Mouse (Mus musculus): ENCODE measurements around the gene Olfr818. TPM values are rescaled to one million over a fixed set of nuclear protein-coding genes. Genes with fewer than 3 reads are reported as not detected.
"Not testable (repeated sequence)": the region's sequence is repeated elsewhere in the genome, so short reads cannot be mapped to it uniquely, and the experiment has no call there.

Gene Olfr818
- total RNA-seq (2015) (not detected in 2 replicates), total RNA-seq (2017) (not detected in 2 replicates)

- no peak for ATAC-seq (ENCODE audit: poor library complexity, severe bottlenecking)
These were observed at the start of gene Olfr818 for GRCm38 (mm10) chr10:129949000-129949399. TSS of gene Olfr818 (minus strand) at chr10:129949100.

DNA sequence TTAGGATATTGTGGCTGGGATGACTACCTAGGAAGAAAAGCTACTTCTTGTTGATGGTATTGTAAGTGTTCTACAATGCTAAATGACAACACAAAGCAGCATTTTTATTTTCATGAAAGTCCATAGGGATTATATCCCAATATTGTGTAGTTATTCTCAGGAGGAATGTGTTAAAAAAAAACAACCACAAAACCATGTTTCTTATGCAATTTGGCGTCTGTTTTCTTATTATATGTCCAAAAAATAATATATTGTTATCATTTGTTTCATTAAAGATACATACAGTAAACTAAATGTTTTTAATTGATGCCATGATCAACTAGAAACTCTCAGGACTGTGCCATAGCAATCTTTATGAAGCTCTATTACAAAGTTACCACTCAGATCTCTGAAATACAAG is 36.1 kb upstream of the Olfr818 start, which contains the start of gene Gm10310:
TSS of gene Gm10310 (minus strand) at position 101 of the 400 bp plus-strand sequence.
- ATAC-seq (ENCODE audit: poor library complexity, severe bottlenecking), result not testable (repeated sequence)

GRCm38 (mm10) chr10:129981867-129982266 is 33.0 kb upstream of the Olfr818 start:
- peak; percentile 45; the same call in 1 of the 2 replicates for ATAC-seq (ENCODE audit: poor library complexity, severe bottlenecking)

DNA sequence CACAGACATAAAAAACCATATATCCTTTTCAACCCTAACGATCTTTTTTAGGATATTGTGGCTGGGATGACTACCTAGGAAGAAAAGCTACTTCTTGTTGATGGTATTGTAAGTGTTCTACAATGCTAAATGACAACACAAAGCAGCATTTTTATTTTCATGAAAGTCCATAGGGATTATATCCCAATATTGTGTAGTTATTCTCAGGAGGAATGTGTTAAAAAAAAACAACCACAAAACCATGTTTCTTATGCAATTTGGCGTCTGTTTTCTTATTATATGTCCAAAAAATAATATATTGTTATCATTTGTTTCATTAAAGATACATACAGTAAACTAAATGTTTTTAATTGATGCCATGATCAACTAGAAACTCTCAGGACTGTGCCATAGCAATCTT is 27.1 kb upstream of the Olfr818 start, which contains the start of gene Olfr247:
TSS of gene Olfr247 (minus strand) at position 101 of the 400 bp plus-strand sequence.
- not testable (repeated sequence) for ATAC-seq (ENCODE audit: poor library complexity, severe bottlenecking)

DNA sequence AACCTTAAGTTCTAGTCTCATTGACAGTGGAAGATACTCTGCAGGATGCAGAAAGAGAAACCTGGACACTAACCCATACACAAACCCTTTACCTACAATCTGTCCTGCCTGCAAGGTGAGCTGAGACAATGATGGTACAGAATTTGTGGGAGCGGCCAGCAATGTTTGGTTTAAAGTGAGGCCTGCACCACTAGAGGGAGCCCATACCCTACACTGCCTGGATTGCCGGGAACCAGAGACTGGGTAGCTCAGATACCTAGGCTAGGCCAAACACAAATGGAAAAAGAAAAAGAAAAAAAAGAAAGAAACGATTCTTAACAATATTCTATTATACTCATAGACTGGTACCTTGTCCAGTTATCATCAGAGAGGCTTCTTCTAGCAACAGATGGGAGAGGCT is 24.1 kb upstream of the Olfr818 start:
- ATAC-seq (ENCODE audit: poor library complexity, severe bottlenecking), result not testable (repeated sequence)

DNA sequence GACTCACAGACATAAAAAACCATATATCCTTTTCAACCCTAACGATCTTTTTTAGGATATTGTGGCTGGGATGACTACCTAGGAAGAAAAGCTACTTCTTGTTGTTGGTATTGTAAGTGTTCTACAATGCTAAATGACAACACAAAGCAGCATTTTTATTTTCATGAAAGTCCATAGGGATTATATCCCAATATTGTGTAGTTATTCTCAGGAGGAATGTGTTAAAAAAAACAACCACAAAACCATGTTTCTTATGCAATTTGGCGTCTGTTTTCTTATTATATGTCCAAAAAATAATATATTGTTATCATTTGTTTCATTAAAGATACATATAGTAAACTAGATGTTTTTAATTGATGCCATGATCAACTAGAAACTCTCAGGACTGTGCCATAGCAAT is 18.3 kb upstream of the Olfr818 start, which contains the start of gene Olfr819:
TSS of gene Olfr819 (minus strand) at position 101 of the 400 bp plus-strand sequence.
- not testable (repeated sequence) for ATAC-seq (ENCODE audit: poor library complexity, severe bottlenecking)

GRCm38 (mm10) chr10:129966232-129966631 is 17.3 kb upstream of the Olfr818 start:
- peak; percentile 33; the same call in 1 of the 2 replicates for ATAC-seq (ENCODE audit: poor library complexity, severe bottlenecking)

- no peak for ATAC-seq (ENCODE audit: poor library complexity, severe bottlenecking)
These were observed 33.4 kb downstream of the Olfr818 start, which contains the start of gene Olfr816 for GRCm38 (mm10) chr10:129915497-129915896. TSS of gene Olfr816 (minus strand) at chr10:129915597.

GRCm38 (mm10) chr10:129905767-129906166 is 43.1 kb downstream of the Olfr818 start, which contains the start of gene Olfr815:
TSS of gene Olfr815 (minus strand) at chr10:129905867.
- ATAC-seq (ENCODE audit: poor library complexity, severe bottlenecking), result not testable (repeated sequence)

Other genes with a start within 250 kb of the Olfr818 start
- not detected in 2 replicates for gene Olfr804, start 245.9 kb downstream of the Olfr818 start, total RNA-seq (2015)
- not detected in 2 replicates for gene Olfr804, start 245.9 kb downstream of the Olfr818 start, total RNA-seq (2017)
- gene Olfr805, start 219.7 kb downstream of the Olfr818 start, total RNA-seq (2015), result not detected in 2 replicates
- not detected in 2 replicates for gene Olfr805, start 219.7 kb downstream of the Olfr818 start, total RNA-seq (2017)
- not detected in 2 replicates for gene Olfr806, start 207.2 kb downstream of the Olfr818 start, total RNA-seq (2015)
- not detected in 2 replicates for gene Olfr806, start 207.2 kb downstream of the Olfr818 start, total RNA-seq (2017)
- gene Olfr807, start 191.3 kb downstream of the Olfr818 start, total RNA-seq (2015), result not detected in 2 replicates
- not detected in 2 replicates for gene Olfr807, start 191.3 kb downstream of the Olfr818 start, total RNA-seq (2017)
- gene Olfr808, start 183.6 kb downstream of the Olfr818 start, total RNA-seq (2015), result not detected in 2 replicates
- gene Olfr808, start 183.6 kb downstream of the Olfr818 start, total RNA-seq (2017), result not detected in 2 replicates
- gene Olfr809, start 174.5 kb downstream of the Olfr818 start, total RNA-seq (2015), result not detected in 2 replicates
- not detected in 2 replicates for gene Olfr809, start 174.5 kb downstream of the Olfr818 start, total RNA-seq (2017)
- gene Olfr810, start 154.2 kb downstream of the Olfr818 start, total RNA-seq (2015), result not detected in 2 replicates
- gene Olfr810, start 154.2 kb downstream of the Olfr818 start, total RNA-seq (2017), result not detected in 2 replicates
- gene Olfr811, start 144.7 kb downstream of the Olfr818 start, total RNA-seq (2015), result not detected in 2 replicates
- gene Olfr811, start 144.7 kb downstream of the Olfr818 start, total RNA-seq (2017), result not detected in 2 replicates
- gene Olfr812, start 103.0 kb downstream of the Olfr818 start, total RNA-seq (2015), result not detected in 2 replicates
- gene Olfr812, start 103.0 kb downstream of the Olfr818 start, total RNA-seq (2017), result not detected in 2 replicates
- not detected in 2 replicates for gene Olfr813, start 93.7 kb downstream of the Olfr818 start, total RNA-seq (2015)
- not detected in 2 replicates for gene Olfr813, start 93.7 kb downstream of the Olfr818 start, total RNA-seq (2017)
- gene Olfr814, start 69.2 kb downstream of the Olfr818 start, total RNA-seq (2015), result not detected in 2 replicates
- not detected in 2 replicates for gene Olfr814, start 69.2 kb downstream of the Olfr818 start, total RNA-seq (2017)
- gene Olfr815, start 43.2 kb downstream of the Olfr818 start, total RNA-seq (2015), result not detected in 2 replicates
- not detected in 2 replicates for gene Olfr815, start 43.2 kb downstream of the Olfr818 start, total RNA-seq (2017)
- gene Olfr816, start 33.5 kb downstream of the Olfr818 start, total RNA-seq (2015), result not detected in 2 replicates
- gene Olfr816, start 33.5 kb downstream of the Olfr818 start, total RNA-seq (2017), result not detected in 2 replicates
- gene Olfr819, start 18.2 kb upstream of the Olfr818 start, total RNA-seq (2015), result not detected in 2 replicates
- not detected in 2 replicates for gene Olfr819, start 18.2 kb upstream of the Olfr818 start, total RNA-seq (2017)
- not detected in 2 replicates for gene Olfr247, start 27.0 kb upstream of the Olfr818 start, total RNA-seq (2015)
- not detected in 2 replicates for gene Olfr247, start 27.0 kb upstream of the Olfr818 start, total RNA-seq (2017)
- not detected in 2 replicates for gene Gm10310, start 36.0 kb upstream of the Olfr818 start, total RNA-seq (2015)
- gene Gm10310, start 36.0 kb upstream of the Olfr818 start, total RNA-seq (2017), result not detected in 2 replicates
- not detected in 2 replicates for gene Olfr820, start 63.5 kb upstream of the Olfr818 start, total RNA-seq (2015)
- not detected in 2 replicates for gene Olfr820, start 63.5 kb upstream of the Olfr818 start, total RNA-seq (2017)
- not detected in 2 replicates for gene Olfr821, start 81.2 kb upstream of the Olfr818 start, total RNA-seq (2015)
- gene Olfr821, start 81.2 kb upstream of the Olfr818 start, total RNA-seq (2017), result not detected in 2 replicates
- not detected in 2 replicates for gene Olfr822, start 122.1 kb upstream of the Olfr818 start, total RNA-seq (2015)
- gene Olfr822, start 122.1 kb upstream of the Olfr818 start, total RNA-seq (2017), result not detected in 2 replicates
- not detected in 2 replicates for gene Olfr823, start 166.3 kb upstream of the Olfr818 start, total RNA-seq (2015)
- not detected in 2 replicates for gene Olfr823, start 166.3 kb upstream of the Olfr818 start, total RNA-seq (2017)
- gene Olfr824, start 180.9 kb upstream of the Olfr818 start, total RNA-seq (2015), result not detected in 2 replicates
- gene Olfr824, start 180.9 kb upstream of the Olfr818 start, total RNA-seq (2017), result not detected in 2 replicates
- not detected in 2 replicates for gene Olfr825, start 217.7 kb upstream of the Olfr818 start, total RNA-seq (2015)
- gene Olfr825, start 217.7 kb upstream of the Olfr818 start, total RNA-seq (2017), result not detected in 2 replicates
- not detected in 2 replicates for gene Olfr826, start 235.1 kb upstream of the Olfr818 start, total RNA-seq (2015)
- not detected in 2 replicates for gene Olfr826, start 235.1 kb upstream of the Olfr818 start, total RNA-seq (2017)

Measured in megakaryocyte, adult 5-6 weeks (primary cell).